Mouse (Mus musculus): ENCODE measurements around the gene Acot11.
A peak's percentile ranks its signal among the peaks of the same experiment; 100 is the strongest.

The Acot11 gene

DNA sequence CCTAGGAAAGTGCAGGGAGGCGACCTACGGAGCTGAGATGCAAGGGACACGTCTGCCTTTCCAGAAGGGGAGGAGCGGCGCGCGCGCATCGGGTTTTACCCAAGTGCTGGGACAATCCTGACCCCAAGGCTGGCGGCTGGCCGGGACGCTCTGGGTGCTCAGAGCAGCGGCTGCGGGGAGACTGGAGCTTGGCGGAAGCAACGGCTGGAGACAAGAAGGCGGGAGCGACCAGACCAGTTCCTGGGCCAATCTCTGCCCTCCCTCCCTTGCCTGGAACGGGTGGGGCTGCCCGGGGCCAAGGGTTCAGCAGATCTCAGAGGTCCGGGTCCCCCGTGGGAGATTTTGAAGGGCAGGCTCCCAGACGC, at the start of gene Acot11:
Acot11 (minus strand) TSS at position 89 of the 365 bp plus-strand sequence.
- DNase-seq, result peak; percentile 68

DNA sequence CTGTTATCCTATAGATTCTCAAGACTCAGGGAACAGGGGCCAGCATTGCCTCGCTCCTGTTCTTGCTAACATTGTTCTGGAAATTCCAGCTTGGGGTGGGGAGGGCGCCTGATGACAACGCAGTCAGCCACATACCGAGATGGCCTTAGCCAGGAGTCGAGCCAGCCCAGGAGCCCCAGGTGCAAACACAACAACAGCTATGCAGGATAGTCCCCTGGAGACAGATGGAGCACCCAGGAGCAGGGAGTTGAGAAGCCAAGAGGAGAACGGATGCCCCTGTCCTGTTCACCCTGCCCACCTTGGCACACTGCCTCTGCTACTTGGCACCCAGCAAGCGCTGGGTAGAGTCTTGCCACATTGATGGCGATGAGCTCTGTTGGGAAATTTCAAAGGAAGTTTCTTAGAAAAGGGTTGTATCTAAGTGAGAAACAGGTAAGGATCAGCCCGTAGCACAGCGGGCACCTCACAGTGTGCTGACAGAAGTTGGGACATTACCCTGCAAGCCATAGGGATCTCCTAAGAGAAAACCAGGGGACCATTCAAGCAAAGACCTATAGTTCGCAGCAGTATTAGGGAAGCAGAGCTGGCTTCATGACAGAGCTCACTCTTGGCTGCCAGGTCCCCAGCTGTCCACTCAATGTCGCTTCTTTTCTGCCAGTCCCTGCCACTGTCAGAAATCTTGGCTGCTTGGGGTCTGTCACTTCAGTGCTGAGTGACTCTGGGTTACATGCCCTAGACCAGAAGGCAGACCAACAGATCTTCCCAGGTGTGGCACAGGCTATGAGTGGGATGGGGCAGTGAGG, 43.7 kb upstream of the Acot11 start:
- DNase-seq, result peak; percentile 32

DNA sequence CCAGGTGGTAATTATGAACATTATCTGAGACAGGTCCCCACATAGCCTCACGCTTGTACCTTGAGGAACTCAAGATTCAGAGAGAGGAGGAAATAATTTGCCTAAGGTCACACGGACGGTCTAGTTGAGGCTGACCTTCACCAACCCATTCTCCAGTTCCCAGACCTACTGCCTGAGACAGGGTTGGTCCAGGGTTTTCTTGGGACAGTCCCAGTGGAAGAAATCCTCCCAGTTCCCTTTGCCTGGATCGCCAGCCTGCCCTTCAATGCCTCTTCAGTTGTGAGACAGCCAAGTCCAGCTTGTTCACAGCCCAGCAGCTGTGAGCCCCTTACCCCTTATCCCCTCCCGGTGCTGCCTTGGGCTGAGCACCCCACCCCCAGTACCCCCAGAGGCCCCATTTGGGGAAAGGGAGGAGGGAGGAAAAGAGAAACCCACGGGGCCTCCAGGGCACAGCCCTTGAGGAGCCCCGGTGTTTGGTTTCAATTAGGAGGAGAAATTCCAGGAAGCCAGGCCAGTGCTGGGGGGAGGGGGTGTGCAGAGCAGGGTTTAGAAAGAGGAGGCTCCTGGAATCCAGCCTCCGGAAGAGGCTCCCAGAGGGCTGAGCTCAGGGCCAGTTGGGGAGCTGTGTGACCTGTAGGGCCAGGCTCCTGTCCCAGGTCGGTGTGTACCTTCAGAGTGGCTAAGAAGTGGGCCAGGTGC, 42.9 kb upstream of the Acot11 start:
- DNase-seq, result peak; percentile 61

DNA sequence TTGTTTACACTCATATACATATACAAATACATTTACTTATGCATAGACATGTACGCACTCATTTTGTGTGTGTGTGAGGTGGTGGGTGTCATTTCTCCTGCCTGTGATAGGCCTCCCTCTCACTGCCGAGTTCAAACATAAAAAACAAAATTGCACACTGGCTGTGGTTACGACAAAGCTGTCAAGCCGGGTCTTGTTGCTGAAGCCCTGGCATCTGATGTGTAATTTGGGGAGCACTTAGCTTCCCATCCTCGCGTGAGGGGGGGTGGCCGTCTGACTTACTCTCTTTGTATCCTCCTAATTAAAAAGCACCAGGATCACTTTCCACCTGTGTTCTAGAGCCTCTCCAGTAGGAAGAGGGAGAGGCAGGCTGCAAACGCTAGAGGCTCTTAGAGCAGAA, 37.8 kb upstream of the Acot11 start:
- no peak for DNase-seq

DNA sequence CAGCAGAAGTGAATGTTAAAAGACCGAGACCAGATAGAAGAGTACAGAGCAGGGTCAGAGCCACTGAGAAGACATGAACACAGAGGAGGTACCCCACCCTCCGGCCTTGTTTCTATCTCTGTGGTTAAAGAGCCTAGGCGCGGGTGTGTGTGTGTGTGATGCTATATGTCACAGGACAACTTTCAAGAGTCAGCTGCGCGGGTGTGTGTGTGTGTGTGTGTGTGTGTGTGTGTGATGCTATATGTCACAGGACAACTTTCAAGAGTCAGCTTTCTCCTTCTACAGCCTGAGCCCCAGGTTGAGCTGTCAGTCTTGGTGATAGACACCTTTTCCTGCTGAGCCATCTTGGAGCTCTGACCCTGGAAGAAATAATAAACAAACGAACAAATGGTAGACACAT, 37.1 kb upstream of the Acot11 start:
- no peak for DNase-seq

DNA sequence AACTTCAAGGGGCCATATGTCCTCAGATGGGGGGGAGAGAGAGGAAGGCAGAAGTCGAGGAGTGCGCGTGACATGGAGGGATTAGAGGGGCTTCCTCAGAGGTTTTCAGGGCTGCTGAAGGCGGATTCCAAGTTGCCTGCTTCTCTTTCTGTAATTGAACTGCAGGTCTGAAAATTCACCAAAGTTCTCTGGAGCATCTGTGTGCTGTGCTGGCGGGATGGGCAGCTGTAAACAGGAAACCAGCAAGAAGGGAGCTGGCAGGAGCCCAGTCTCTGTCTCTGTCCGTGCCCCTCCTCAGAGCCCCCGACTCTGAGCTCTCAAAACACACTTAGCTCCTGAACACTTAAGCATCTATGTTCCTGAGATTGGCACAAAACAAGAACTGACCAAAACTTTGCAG, 36.5 kb upstream of the Acot11 start:
- DNase-seq, result no peak

DNA sequence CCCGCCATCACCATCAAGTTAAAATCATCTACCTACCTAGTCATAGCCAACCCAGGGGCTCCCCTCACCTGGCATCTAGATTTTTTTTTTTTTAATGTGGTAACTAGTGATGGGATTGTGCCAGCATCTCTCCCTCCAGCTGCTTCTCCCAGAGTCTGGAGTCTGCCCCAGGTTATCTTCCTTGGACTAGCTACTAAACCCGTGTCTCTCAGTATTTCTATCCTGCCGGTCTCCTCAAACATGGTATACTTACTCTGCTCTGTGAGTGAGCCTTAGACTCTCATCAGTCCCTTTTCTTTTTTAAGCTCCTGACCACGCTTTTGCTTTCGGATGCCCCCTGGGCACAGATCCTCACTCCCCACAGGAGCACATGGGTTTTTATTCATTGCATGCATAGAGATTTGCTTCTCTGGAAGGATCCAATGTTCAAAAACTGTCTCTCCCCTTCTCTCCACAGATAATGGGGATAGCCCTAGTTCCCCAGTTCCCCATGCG, 35.9 kb upstream of the Acot11 start:
- DNase-seq, result no peak

DNA sequence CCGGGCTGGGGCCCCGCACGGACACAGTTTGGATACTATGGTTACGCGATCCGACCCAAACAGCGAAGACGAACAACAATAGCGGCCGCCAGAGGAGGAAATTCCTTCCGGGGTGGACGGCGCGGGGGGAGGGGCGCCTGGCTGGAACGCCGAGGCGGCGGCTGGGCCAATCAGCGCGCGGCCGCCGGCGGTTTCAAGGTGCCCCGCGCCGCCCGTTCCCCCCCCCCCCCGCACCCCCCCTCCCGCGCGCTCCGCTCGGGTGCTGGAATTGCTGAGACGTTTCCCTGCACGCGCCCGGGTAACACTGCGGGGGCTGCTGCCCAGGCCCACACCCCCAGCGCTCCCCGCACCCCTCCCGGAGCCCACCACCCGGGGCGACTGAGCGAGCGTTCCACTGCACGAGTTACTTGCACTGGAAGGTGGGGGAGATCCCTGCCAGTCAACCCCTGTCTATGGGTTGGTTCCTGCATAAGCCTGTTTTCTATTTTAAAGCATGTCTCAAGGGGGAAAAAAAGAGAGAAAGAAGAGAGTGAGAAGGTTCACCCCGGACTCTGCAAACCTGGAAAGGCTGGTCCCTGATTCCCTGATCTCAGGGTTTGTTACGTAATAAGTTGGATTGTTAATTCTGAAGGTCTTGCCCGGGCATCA, 35.3 kb upstream of the Acot11 start:
- DNase-seq, result peak; percentile 92

DNA sequence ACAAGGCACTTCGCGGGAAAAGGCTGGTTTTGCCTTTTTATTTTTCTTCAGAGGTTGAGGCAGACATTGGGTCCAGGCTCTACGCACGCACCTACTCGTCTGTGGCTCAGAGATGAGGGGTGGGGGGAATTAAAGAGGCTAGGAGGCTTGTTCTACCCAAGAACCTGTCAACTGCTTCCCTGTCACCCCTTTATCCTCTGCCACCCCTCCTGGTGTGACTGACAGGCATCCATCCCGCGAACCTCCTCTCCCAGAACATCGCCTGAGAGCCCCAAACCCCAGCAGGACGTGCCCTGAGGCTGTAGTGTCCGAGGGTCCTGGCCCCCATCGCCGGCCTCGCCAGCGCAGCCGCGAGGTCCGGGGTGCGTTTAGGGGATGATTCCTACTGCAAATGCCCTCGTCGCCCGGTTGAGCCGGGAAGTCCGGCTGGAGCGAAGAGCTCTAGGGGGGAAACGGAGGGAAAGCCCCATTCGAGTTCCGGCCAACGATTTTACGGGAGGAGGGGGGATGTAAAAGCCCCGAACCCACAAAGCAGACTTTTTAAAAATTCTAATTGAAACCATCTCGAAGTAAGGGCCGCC, 34.5 kb upstream of the Acot11 start:
- peak; percentile 75 for DNase-seq

DNA sequence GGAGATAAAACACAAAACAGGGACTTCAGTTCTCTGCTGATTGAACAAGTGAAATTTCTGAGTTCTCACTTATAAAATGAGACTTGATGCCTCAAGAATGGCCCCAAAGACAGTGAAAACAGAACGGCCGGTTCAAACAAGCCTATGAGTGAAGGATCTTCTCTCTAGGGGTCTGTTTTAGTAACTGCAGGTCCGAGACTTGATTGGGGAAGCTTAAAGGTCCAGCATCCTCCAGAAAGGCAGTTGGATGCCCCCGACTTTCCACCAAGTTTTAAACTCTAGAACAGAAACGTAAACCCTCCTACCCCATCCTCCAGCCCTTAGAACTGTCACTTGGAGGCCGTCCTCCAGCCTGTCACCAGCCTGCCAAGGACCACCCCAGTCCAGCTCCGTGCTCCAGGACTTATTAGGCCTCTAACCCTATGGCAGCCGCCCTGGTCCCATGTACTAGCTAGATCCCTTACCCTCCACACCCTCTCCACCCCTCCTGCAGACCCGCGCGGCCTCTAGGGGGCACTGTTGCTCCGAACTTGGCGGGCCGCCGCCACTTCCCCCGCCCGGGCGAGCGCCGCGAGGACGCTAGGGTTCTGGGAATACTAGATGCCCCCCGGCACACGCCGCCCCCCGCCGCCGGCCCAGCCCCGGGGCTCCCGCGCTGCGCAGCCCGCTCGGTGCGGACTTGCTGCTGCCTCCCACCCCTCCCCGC, 33.9 kb upstream of the Acot11 start:
- DNase-seq, result peak; percentile 96

DNA sequence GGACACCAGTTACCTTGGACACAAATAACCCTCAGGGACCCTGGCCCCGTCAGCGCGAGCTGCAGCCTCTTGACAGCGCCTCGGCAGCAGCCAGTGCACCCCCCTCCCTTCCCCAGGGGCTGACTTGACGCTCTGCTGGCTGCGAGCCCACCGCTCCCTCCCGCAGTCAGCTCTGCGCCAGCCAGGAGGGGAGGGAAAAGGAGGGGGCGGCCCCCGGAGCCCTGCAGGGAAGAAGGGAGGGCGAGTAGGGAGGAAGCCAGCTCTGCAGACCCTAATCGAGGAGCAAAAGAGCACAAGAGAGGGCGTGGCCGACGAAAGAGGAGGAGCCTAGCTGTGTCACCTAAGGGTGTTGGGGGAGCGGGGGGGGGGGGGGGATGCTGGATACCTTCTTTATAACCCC, 33.2 kb upstream of the Acot11 start:
- peak; percentile 29 for DNase-seq

DNA sequence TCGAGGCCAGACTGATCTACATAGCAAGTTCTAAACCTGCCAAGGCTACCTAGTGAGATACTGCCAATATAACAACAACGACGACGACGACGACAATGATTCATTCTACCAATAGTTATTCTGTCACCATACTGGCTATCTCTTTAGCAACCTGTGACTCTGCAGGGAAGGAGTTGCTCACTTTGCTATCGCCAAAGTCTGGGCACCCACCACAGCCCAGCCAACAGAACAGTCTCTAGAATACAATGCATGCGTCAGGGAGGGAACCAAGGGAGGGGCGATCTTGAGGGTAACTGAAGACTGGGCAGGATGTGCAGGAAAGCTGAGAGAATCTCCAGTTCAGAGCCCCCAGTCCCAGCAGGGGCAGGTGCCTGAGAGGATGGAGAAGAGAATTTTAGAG, 32.6 kb upstream of the Acot11 start:
- DNase-seq, result no peak

DNA sequence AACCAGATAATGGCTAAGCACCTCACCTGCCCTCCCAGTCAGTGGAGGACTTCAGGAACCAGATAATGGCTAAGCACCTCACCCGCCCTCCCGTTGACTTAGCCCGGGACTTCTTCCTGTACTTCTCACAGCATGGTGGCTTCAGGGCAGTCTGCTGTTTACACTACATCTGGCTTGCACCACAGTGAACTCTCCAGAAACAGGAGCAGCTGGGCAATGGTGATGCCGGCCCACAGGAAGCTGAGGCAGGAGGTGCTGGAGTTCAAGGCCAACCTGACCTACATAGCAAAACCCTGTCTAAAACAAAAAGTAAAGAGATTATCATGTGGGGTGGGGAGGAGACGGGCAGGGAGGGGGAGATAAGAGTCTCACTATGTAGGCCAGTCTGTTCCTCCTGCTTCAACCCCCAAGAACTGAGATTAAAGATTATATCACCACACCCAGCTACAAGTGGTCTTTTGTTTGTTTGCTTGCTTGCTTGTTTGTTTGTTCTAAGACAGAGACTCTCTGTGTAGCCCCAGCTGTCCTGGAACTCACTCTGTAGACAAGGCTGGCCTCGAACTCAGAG, 25.8 kb upstream of the Acot11 start:
- DNase-seq, result no peak

DNA sequence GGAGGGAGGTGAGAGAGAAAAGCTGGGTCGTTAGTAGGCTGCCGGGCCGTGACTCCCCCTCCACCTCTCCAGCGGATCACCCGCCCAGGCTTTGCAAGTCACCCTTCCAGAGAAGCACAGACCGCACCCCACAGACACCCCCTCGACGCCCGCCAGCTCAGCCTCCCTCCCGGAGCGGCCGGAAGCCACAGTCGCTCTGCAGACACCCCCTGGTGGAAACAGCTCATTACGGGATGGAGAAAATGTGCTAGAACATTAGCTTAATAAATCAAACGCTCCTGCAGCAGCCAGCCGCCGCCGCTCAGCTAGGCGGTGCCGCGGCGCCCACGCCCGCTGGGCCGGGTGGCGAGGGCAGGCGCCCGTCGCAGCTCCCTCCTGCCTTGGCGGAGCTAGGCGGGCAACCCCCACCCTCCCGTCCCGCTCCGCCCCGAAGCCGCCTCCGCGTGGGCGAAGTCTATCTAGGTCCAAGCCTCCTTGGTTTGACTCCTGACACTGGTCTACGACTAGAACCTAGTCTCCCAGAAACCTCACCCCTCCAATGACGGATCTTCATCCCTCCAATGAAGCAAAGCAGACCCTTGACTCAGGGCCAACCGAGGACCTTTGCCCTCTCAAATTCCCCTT, 23.1 kb upstream of the Acot11 start:
- peak; percentile 70 for DNase-seq

DNA sequence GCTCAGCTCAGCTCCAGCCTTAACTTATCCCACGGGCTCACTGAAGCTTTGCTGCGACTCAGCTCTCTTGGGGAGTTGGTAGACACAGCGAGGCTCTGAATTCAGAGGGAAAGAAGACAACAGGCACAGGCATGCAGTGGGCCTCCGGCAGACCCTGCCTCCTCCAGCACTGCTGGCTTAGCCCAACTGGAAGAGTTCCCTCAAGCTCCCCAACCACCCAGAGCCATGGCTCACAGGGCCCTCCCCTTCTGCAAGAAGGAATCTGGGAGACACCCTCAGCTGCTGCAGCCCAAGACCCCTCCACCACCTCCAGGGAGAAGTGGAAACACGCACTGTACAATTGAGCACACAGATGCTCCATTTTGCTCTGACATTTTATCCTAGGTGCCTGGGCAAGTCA, 20.4 kb upstream of the Acot11 start:
- no peak for DNase-seq

DNA sequence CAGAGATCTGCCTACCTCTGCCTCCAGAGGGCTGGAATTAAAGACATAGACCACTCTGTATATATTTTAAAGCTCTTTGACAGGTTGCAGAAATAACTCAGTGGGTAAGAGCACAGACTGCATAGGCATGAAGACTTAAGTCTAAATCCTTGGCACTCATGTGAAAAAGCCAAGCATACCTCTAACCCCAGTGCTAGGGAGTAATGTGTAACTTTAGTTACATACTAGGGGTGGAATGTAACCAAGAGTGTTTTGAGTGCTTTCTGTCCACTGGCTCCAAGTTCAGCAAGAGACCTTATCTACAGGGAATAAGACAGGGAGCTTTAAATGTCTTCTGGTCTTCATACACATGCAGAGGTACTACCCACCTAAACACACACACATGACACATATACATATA, 14.6 kb upstream of the Acot11 start:
- DNase-seq, result no peak

DNA sequence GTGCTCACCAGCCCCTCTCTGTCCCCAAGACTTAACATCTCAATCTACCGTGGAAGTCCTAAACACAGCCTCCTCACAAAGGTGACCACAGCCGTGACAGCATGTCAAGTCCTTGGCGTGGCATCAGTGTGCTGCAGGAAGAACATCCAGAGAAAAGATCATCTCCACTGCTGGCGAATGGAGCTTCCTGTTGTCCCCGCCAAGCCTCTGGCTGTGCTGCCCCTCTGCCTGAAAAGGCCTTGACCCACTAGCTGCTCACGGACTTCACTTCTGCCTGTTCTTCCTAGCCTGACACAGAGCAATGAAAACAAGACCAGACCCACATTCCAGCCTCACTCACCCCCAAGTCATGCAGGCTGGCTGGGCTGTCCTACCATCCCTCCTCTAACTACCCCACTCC, 13.5 kb upstream of the Acot11 start:
- no peak for DNase-seq

DNA sequence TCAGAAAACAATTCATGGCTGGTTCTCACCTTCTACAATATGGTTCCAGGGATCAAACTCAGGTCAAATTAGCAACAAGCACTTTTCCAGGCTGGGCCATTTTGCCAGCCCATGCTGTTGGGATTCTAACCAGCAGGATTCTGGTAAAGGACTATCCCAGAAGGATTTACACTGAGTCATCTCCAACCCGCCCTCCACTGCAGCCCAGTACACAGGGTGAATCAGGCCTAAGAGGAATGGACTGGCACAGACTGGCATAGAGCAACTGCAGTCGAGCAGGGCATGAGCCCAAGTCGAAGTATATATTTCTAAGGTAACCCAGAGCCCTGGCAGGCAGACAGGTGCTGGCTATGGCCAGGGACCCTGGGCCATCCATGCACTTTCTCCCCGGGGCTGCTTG, 12.2 kb upstream of the Acot11 start:
- DNase-seq, result no peak

DNA sequence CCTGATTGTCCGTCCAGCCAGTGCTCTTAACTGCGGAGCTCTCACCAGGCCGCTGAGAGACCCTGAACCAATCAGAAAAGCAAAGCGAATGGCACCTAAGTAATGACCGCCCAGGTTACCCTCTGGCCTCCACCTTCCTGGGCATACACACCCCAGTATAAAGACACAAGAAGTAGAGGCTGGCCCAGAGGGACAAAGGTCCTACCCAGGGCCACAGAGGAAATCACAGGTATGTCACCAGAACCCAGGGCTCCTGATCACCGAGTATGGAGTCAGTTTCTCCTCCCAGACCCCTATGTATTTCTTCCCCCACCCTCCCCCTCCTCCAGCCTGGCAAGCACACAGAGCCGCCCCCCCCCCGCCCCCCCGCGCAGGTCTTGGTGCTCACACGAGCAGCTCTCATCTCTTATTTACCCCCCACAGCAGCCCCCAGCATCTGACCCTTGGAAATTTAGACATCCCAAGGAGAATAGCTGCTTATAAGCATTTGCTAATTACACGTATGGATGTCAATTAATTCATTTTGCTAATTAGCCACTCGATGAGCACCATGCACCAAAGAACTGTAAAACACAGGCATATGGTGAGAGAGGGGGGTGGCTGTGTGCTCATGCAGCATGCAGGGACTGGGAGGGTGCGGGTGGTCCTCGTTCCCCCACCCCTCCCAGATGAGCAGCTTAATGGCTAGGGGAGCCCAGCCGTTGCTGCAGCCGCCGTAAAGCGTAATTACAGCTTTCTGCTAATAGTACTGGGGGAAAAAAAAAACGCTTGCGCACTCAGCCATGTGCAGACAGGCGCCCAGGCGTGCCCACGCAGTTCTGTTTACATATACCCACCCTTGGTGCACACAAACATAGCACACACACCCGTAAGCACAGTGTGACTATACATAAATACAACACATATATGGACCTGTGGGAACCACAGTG, 10.9 kb upstream of the Acot11 start:
- DNase-seq, result no peak

DNA sequence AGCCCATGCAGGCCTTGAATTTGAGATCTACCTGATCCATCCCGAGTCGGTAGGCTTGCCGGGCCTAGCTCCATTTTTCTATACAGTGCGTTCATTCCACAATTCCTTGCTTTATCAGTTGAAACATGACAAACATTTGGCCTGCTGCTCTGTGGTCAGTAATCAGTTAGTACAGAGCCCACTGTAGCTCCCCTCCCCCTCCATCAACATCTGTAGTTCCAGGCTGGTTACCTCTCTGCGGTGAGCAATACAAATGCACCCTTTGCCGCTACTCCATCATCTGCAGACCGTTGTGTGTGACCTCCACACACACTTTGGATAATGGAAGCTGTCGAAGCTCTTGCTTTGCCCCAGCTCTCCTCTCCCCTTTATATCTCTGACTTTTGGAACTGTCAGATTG, 6.4 kb upstream of the Acot11 start:
- no peak for DNase-seq

DNA sequence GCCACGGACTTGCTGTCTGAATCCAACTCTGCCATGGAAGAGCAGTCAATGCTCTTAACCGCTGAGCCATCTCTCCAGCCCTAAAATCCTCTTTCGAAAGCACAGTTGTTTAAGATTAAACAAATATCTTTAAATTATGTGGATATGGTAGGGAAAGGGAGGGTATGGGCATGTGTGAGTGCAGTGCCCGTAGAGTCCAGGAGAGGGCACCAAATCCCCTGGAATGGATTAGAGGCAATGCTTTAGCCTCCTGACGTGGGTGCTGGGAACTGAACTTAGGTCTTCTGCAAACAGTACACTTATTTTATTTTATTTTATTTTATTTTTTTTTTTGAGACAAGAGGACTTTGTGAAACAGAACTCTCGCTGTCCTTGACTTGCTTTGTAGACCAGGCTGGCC, 5.2 kb upstream of the Acot11 start:
- DNase-seq, result no peak

All from kidney, adult 18-20 months (tissue).